1 mouse cellular context compared by ENCODE assay signal in genomic region chr9:41060617-41061016, GRCm38 (mm10).
TF ChIP-seq lines count a peak whose summit lies in the region.

No protein-coding gene starts in this region.

TF ChIP-seq in MEL, 35 proteins besides CTCF, POLR2A, EP300 and RAD21:
- TF ChIP-seq ZC3H11A (IDR thresholded peaks at IDR 0.05; ENCODE audit: low read depth, low read length) = no peak
- no peak for TF ChIP-seq SIN3A (IDR thresholded peaks at IDR 0.05; ENCODE audit: low read length)
- no peak for TF ChIP-seq NELFE (IDR thresholded peaks at IDR 0.05; ENCODE audit: low read depth, low read length)
- no peak for TF ChIP-seq MYB (IDR thresholded peaks at IDR 0.05; ENCODE audit: low read depth, low read length)
- no peak for TF ChIP-seq GATA1 (IDR thresholded peaks at IDR 0.05; ENCODE audit: low read depth, low read length)
- no peak for TF ChIP-seq UBTF (IDR thresholded peaks at IDR 0.05; ENCODE audit: borderline replicate concordance, insufficient read depth, low read depth, low read length)
- no peak for TF ChIP-seq HCFC1 (IDR thresholded peaks at IDR 0.05; ENCODE audit: low read depth, low read length)
- TF ChIP-seq E2F4 (IDR thresholded peaks at IDR 0.05; ENCODE audit: borderline replicate concordance, low read depth, low read length) = no peak
- TF ChIP-seq KAT2A (conservative IDR thresholded peaks at IDR 0.05; ENCODE audit: low read depth, low read length) = no peak
